Mouse (Mus musculus) kidney, postnatal 4 days (tissue): ENCODE measurements around the gene Nenf.

Experiments used
- DNase-seq, 2 experiments: peaks; one replicate each; pipeline ENCODE4 v3.0.0; 2021; ENCODE audit warnings: mixed read lengths in 2 of 2

The Nenf gene

DNA sequence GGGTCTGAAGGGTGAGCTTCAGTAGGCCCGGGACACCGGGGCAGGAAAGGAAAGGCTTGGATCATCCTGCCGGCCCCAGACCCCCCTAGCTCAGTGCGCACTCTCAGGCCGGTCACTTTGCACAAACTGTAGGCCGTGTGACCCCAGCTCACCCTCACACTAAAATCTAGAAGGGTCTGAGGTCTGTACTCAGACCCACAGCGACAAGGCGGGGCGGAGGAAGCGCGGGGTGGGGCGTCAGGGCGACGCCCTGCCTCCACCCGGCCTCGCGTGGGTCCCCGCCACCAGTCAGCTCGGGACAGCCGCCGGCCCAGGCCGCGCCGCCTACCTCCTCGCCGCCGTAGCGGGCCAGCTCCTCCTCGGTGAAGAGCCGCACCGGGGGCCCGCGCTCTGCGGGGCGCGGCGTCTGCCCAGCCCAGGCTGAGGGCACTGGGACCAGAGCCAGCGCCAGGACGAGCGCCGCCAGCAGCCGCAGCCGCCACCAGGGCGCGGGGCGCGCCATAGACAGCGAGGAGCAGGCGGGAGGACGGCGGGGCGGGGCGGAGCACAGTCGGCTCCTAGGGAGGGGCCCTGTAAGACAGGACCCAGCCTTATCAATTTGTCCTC, at the start of gene Nenf:
Nenf (minus strand) TSS at position 604 of the 606 bp plus-strand sequence.
- DNase-seq: peak; percentile 84 to 89

GRCm38 (mm10) chr1:191364477-191364876, 46.5 kb upstream of the Nenf start:
- no peak for DNase-seq

DNA sequence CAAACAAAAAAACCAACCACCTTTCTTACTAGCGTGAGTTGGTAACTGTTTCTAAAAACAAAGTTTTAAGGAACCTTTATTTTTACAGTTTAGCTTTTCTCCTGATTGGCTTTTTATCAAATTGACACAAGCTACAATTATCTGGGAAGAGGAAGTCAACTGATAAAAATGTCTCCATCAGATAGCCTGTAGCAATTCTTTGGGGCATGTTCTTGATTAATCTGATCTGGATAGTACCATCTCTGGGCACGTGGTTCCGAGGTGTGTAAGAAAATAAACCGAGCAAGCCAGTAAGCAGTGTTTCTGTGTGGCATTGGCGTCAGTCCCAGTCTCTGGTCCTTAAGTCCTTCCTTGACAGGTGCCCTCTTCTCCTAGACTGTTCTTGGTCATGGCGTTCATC, 44.4 kb upstream of the Nenf start:
- DNase-seq: no peak

DNA sequence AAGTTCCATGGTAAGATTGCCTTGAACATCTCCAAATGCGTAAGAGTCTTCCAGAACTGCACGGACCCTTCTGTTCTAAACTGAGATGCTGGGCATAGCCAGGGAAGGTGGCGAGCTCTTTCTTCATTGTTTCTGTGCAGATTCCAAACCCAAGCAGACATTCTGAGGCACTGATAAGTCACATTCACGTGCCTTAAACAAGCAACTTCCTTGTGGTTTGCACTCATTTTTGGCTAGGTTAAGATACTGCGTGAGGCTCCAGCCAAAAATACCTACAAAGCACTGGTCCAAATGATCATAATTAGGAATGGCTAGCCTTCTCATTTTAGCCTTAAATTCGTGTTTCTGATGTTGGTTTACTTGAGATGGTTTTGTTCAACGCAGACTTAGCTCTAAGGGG, 41.5 kb upstream of the Nenf start:
- DNase-seq: no peak

DNA sequence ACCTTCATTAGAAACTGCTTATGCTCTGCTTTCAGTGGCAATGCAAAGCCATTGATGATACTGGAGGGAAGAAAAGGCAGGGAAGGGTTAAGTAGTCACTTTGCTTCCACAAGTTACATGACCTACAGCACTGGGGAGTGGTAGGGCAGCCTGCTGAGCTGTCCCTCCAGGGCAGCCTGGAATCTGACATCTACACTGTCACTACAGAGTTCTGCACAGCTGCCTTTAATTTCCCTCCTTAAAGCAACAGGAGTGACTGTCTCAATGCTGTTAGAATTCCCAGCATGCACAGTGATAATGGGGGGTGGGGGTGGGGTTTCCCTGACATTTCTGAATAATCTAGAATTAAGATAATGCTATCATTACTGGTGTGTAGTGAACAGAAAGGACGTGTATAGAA, 38.9 kb upstream of the Nenf start:
- DNase-seq: no peak

GRCm38 (mm10) chr1:191353836-191354235, 35.8 kb upstream of the Nenf start:
- no peak for DNase-seq

DNA sequence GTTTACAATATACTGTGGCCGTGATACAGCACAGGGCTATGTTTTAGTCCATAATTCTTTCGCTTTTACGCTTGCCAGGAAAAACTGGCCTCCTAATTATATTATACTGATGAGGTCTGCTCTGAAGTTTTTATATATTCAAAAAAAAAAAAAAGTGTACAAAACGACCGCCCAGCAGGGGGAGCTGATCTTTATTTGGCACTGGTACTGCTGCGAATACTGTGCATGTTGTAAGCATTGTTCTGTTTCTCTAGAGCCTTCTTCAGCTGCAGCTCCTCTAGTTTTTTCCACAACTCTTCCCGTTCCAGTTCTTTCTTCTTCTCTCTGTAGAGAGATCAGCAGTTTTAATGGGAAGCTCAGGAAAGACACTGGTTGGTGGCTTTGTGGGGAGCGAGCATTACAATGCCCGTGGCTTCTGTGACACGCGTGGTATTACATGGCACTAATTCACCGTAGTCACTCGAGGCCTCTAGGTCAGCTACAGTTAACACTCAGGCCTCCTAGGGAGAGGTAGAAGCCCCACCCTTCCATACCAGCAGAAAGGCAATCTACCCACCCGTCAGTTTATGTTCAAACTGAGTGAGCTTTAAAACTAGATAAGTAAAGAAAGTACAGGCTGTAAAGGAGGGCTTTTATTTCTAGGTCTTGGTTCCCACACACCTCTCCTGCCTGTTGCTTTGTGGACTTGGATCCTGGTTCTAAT, 34.9 kb upstream of the Nenf start:
- peak; percentile 86 to 87 for DNase-seq

DNA sequence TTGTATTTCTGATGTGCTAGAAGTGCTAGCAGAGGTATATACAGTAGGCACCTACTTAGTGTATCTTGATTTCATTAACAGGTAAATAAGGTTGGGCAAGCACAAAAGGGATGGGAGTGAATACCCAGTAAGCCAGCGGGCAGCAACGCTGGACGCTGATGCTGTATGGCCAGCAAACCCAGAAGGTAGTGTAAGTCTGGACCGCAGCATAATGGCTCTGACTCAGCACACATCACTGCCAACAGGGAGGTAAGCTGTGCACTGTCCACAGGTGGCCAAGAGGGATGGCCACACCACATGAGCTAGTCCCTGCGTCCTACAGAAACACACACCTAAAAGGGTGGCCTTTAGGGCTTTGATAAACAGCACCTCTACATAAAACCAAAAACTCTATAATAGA, 32.4 kb upstream of the Nenf start:
- DNase-seq: no peak

DNA sequence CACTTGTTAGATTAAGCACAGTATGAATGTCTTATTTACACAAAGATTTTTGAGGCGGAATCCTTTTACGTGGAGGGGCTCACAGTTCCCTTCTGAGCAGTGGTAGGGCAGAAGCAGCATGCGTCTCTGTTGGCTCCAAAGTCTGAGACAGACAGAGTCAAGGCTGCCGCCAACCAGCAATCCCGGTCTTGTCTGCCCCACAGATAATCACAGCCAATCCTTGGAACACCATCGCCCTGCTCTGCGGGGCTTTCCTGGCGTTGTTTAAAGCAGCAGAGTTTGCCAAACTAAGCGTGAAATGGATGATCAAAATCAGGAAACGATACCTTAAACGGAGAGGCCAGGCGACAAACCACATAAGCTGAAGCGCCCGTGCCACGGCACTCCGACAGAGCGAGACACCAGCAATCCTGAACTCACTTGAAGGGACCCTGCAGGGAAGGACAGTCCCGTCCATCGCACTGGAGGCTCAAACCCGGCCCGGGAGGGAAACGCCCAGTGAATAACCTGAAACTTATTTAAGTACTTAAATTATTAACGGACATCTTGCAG, 31.6 kb upstream of the Nenf start:
- no peak for DNase-seq

- no peak for DNase-seq
These were observed 31.0 kb upstream of the Nenf start for GRCm38 (mm10) chr1:191348996-191349395.

DNA sequence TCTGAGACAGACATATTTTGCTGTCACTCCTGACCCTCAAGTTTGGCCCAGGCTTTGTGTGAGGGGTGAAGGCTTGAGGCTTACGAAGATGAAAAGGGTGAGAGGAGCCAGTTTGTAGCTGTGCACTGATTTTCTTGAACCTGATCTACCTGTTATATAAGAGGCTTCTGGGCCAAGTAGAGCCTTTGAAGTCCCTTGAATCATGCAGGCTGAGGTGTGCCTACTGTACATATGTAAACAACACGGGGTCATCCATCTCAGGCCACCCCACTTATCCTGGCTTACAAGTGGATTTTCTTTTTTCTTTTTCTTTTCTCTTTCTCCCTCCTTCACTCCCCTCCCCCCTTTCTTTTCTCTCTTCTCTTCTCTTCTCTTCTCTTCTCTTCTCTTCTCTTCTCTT, 30.6 kb upstream of the Nenf start:
- no peak for DNase-seq

DNA sequence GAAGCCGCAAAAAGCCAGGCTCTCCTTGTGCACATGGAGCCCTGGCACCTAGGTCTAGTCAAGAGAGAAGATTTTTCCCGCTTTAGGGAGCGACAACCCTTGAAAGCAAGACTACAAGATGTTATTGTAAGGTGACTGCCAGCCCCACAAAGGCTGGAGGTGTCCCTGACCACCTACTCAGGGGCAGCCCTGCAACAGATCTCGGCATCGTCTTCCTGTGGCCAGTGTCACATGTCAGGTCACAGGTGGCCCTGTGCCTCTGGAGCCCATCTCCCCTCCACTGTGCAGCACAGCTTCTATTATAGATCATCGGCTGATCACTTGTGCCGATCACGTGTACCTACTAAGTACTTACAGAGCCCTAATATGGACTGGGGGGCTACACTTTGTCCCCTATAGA, 29.6 kb upstream of the Nenf start:
- DNase-seq: no peak

GRCm38 (mm10) chr1:191340530-191340929, 22.5 kb upstream of the Nenf start:
- DNase-seq: no peak

DNA sequence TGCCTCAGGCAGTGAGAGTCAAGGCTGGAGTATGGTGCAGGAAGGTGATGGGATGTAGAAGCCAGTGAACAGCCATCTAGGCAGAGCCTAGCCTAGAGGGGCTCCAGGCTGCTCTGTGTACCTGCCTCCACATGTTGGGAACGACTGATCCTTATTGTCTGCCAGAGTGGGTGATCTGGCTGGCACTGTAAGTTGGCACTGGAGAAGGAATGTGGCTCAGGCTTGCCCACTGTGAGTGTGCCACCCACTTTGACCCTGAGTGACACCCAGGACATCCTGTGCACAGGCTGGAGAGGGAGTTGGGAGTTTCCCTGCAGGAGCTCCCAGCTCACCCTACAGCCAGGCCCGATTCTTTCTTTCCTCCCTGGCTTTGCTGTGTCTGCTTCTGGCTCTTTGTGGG, 21.9 kb upstream of the Nenf start:
- no peak for DNase-seq

DNA sequence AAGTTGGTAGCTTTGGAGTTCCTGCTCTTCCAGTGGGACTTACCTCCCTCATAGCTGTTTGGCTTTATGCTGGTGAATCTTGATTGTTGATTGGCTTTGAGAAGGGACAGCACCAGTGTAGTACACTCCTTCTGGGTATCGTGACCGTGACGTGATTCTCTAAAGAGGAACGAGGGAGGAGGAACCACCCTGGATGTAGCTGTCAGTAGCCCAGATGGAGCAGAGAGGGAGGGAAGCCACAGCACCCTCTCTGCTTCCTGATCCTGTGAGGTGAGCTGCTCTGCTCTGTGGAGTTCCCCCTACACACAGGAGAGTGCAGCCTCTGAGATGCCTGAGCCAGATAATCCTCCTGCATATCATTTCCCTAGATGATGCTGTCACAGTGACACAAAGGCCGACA, 16.5 kb upstream of the Nenf start:
- no peak for DNase-seq

DNA sequence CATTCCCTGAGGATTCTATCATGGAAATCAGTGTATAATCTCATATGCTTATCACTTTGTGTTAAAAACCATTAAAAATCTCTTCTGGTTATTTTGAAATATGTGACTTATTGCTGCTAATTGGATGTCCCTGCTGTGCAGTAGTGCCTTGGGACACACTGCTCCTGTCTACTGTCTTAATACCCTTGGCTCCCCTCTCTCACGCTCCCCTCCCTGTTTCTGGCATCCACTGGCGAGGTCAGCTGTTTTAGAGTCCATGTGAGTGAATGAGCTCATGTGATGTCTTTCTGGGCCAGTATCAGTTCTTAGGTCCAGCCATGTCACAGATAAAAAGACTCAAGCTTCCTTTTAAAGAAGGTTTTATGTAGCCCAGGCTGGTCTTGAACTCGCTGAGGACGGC, 12.4 kb upstream of the Nenf start:
- no peak for DNase-seq

- DNase-seq: peak; percentile 81 to 90
These were observed 10.0 kb upstream of the Nenf start for GRCm38 (mm10) chr1:191328019-191328441.

GRCm38 (mm10) chr1:191327258-191327657, 9.3 kb upstream of the Nenf start:
- DNase-seq: no peak

- DNase-seq: peak; percentile 63 to 75
These were observed 8.4 kb upstream of the Nenf start for GRCm38 (mm10) chr1:191326233-191326882.

DNA sequence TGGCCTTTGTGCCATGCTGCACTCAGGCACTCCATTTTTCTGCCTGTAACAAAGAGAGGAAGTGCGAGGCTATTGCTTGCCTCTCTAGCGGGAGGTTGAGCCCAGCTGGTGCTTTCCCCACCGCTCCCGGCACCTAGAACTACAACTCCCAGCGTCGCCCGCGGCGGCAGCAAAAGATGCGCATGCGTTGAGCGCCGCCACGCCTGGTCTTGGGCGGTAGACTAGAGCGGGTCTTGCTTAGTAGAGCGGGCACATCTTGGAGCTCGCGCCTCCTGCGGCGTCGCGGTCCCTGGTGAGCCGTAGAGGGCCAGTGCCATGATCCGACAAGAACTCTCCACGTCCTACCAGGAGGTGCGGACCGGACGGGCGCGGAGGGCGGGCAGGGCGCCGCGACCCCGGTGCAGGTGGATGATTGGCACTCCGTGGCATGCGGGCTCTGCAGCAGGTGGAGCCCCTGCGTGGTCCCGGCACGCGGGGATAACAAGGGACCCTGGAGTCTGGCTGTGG, 7.8 kb upstream of the Nenf start, which contains the start of gene Tmem206:
Tmem206 (plus strand) TSS at position 187 of the 507 bp plus-strand sequence.
- peak; percentile 97 for DNase-seq

DNA sequence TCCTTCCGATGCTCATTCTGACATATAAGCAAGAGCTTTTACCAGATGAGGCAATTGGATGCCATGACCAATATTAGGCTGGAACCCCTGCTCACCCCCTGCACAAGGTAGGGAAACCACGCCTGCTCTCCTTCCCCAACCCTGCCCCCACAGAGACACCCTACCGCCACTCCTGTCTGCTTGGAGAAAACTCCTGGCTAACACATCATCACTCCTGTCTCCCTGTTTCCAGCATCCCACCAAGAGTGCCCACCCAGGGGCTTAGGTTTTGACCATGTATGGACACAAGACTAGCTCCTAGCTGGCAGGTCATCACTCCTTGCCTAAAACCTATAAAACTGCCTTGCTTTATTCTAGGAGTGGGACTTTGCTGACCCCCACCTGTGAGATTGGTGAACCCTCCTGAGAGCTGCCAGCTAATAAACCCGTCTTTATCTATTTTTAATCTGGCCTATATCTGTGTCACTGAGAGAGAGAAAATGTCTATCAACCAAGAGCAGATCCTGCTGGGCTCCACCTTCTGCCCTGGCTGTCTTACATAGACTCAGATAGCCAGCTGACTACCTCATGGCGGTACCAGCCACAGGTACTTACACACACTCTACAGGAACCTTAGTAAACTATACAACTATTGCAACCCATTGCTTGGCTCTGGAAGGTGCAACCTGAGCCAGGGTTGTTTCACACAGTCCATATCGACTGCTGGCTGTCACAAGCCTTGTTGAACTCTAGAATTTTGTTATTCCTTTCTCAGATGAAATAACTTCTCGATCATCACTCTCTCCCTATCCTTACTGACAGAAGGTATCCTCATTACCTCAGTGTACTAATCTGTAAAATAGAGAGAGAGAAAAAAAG, 7.0 kb upstream of the Nenf start:
- DNase-seq: no peak

- DNase-seq: no peak
These were observed 5.4 kb upstream of the Nenf start for GRCm38 (mm10) chr1:191323381-191323780.

- DNase-seq: no peak
These were observed 692 bp upstream of the Nenf start for GRCm38 (mm10) chr1:191318686-191319085.
